Mouse (Mus musculus): ENCODE results near the gene Fasn. TPM values are rescaled to one million over a fixed set of nuclear protein-coding genes. Genes with fewer than 3 reads are reported as not detected.
A peak's percentile ranks its signal among the peaks of the same experiment; 100 is the strongest.
"Not testable (repeated sequence)": the region's sequence is repeated elsewhere in the genome, so short reads cannot be mapped to it uniquely, and the experiment has no call there.

The Fasn gene
- 10 to 100 TPM; 59.3 to 63.9 TPM for total RNA-seq (2021)

DNA sequence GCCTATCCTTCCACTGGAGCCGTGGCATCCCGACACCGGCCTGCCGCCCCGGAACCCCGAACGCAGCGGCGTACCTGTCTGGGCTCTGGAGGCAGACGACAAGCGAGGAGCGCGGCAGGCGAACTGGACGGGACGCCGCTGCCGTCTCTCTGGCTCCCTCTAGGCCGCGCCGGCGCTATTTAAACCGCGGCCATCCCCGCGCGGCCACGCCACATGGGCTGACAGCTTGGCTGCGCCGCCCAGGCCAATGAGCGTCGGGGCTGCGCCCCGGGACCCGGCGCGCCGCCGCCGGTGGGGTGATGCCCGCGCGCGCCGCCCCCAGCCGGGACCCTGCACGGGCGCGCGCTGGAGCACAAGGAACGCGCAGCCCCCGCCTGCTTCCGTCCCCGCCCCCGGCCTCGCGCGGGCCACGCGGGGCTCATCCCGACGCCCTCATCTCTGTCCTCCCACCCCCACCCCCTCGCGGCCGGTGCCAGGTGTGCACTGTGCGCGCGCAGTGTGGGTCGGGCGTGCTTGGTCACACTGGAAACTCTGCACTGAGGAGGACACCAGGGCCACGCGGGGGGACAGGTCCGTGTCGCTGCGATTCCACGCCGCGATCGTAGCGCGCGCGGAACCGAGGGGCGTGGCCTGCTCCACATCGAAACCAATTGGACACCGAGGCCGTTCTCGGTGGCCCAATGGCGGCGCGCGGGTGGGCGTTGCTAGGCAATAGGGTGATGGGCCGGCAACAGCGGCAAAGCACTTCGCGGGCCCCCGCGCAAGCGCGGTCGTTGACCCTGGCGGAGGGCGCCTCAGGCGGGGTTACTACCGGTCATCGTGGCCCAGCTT, at the start of gene Fasn:
TSS of gene Fasn (minus strand) at position 592 of the 831 bp plus-strand sequence.
- DNase-seq = peak; percentile 97

DNA sequence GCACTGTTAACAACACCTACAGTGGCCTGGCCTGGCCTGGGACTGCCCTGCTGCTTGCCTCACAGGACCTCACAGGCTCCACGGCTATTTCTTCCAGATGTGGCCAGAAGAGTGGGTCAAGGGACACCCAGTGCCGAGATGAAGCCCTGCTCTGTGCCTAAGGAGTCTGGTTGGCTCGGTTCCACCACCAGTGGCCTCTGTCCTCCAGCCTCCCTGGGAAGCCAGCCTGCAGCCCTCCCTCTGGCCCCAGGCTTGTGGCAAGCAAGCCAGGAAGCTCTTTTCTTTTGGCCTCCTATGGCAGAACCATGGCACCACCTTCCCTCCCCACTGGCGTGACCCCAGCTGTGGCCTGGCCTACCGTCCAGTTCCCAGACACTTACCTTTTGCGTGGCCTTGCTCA, 48.9 kb upstream of the Fasn start:
- DNase-seq = no peak

DNA sequence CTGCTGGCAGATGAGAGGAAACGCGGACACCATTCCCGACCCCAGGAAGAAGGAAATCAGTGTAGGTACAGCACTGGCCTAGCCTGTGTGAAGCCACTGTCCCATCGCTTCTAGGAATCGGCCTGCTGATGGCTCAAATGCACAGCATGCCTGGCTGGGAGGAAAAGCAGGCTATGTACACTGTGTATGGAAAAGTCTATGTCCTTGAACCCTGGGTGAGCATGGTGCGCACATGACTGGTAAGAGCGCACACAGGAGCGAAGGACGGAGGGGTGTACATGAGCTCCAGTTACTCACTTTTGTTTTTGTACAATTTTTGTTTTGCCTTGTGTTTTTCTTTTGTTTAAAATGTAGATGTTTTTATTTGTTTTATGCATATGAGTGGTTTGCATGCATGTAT, 47.2 kb upstream of the Fasn start:
- no peak for DNase-seq

- DNase-seq = no peak
Observed at GRCm38 (mm10) chr11:120865816-120866215, 41.5 kb upstream of the Fasn start.

- DNase-seq = no peak
Observed at GRCm38 (mm10) chr11:120862819-120863218, 38.5 kb upstream of the Fasn start.

- DNase-seq = not testable (repeated sequence)
Observed at GRCm38 (mm10) chr11:120855938-120856337, 31.6 kb upstream of the Fasn start.

- DNase-seq = no peak
Observed at GRCm38 (mm10) chr11:120853788-120854187, 29.4 kb upstream of the Fasn start.

GRCm38 (mm10) chr11:120853158-120853557, 28.8 kb upstream of the Fasn start:
- no peak for DNase-seq

- DNase-seq = peak; percentile 67
Observed at GRCm38 (mm10) chr11:120852083-120852935, 28.0 kb upstream of the Fasn start.

- no peak for DNase-seq
Observed at GRCm38 (mm10) chr11:120851582-120851981, 27.2 kb upstream of the Fasn start.

GRCm38 (mm10) chr11:120851132-120851531, 26.8 kb upstream of the Fasn start:
- no peak for DNase-seq

DNA sequence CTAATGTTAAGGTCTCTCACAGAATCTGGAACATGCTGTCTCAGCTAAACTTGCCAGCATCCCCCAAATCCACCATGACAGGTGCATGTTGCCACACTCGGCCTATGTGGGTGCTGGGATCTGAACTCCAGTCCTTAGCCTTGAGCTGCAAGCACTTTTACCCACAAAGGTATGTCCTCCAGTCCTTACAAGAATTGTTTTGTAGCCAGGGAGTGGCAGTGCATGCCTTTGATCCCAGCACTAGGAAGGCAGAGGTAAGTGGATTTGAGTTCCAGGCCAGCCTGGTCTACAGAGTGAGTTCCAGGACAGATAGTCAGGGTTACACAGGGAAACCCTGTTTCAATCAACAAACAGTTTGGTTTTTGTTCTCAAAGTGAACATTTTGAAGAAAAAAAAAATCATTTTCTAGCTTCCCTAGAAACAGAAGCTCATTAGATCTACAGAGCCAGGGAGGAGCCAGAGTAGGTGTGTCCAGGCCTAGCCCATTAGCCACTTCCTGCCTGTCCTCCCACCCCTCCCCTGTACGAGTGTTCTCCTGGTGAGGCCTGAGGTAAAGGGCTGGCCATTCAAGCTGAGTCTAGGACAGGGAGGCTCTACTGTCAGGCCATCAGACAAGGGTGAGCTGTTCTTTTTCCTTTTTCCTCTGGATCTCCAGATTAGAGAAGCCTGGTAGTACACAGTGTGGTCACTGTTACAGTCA, 26.1 kb upstream of the Fasn start:
- no peak for DNase-seq

DNA sequence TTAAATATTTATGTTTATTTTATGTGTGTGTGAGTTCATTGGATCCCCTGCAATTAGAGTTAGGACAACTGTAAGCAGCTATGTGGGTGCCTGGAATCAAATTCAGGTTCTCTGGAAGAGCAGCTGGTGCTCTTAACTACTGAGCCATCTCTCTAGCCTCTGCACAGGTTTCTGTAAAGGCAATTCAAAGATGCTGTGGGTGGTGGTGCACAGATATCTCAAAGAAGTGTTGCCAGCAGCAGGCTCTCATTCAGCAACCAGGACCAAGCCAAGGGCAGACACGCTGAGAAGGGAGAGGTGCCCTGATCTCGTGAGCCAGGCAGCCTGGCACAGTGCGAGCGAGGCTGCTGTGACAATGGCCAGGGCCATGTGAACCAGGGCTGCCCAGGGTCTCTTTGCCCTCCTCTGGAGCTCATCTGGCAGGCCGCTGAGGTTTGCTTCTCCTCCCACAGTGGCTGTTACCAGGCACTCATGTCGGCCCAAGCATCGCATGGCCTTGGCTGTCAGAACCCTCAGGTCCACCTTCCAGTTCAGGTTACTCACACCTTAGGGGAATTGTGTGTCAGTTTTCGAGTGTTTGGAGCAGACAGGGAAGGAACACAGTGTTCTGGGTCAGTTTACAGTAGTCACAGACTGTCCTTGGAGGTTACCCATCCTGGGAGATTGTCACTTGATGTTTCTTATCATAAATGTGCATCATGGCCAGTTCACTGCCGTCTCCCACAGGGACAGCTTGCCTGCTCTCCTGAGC, 22.6 kb upstream of the Fasn start:
- DNase-seq = no peak

GRCm38 (mm10) chr11:120844329-120844728, 20.0 kb upstream of the Fasn start:
- DNase-seq = no peak

DNA sequence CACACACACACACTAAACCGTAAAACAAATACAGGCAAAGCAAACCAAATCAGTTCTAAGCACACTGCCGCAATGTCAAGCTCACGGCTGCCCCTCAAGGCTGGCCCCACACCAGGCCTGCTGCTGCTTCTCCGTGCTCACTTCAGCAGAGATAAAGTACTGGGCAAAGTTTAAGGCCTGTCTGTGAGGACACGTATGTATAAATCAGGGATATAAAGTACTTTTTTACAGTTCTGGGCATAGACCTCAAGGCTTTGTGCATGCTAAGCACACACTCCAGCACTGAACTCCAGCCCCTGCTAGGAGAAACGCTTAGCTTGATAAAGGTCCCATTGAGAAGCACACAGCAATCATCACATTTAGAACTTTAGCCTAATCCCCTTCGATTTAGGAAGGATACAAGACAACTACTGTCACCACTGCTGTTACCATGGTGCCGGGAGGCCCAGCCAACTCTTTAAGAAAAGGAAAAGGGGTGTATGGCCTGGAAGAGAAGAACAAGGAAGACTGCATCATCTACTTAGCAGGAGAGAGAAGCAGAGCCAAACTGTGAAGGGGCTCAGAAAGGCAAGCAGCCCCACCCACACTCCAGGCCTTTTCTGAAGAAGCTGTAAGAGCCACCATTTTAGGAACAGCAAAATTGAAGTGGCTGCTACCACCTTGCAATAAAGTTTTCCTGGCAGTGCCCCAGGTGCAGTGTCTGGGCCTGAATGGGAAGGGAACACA, 9.4 kb upstream of the Fasn start:
- DNase-seq = no peak

DNA sequence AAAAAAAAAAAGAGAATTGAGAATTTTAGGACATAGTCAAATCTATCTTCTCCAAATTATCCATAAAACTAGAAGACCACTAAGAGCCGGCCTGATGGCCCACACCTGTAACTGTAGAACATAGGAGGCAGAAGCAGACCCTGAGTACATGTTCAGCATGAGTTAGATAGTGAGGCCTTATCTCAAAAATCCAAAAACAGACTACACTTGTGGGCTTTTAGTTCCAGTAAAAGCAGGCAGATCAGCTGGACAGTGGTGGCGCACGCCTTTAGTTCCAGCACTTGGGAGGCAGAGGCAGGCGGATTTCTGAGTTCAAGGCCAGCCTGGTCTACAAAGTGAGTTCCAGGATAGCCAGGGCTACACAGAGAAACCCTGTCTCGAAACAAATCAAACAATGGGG, 8.6 kb upstream of the Fasn start:
- DNase-seq = not testable (repeated sequence)

GRCm38 (mm10) chr11:120831659-120832440, 7.5 kb upstream of the Fasn start:
- DNase-seq = no peak

GRCm38 (mm10) chr11:120830686-120831085, 6.3 kb upstream of the Fasn start:
- no peak for DNase-seq

- no peak for DNase-seq
Observed at GRCm38 (mm10) chr11:120829757-120830532, 5.6 kb upstream of the Fasn start.

GRCm38 (mm10) chr11:120828416-120828815, 4.1 kb upstream of the Fasn start:
- DNase-seq = no peak
